Mouse (Mus musculus) monocyte, adult 59 days (primary cell): ENCODE results near the gene Synj2. TPM values are rescaled to one million over a fixed set of nuclear protein-coding genes. Genes with fewer than 3 reads are reported as not detected.

ENCODE experiments used
- total RNA-seq, 2 experiments: library from RNA; stranded (reverse); gene quantifications; one replicate each; pipeline ENCODE4 v1.2.4; 2023

The Synj2 gene
- 10 to 100 TPM; 10.9 to 12.9 TPM for total RNA-seq

DNA sequence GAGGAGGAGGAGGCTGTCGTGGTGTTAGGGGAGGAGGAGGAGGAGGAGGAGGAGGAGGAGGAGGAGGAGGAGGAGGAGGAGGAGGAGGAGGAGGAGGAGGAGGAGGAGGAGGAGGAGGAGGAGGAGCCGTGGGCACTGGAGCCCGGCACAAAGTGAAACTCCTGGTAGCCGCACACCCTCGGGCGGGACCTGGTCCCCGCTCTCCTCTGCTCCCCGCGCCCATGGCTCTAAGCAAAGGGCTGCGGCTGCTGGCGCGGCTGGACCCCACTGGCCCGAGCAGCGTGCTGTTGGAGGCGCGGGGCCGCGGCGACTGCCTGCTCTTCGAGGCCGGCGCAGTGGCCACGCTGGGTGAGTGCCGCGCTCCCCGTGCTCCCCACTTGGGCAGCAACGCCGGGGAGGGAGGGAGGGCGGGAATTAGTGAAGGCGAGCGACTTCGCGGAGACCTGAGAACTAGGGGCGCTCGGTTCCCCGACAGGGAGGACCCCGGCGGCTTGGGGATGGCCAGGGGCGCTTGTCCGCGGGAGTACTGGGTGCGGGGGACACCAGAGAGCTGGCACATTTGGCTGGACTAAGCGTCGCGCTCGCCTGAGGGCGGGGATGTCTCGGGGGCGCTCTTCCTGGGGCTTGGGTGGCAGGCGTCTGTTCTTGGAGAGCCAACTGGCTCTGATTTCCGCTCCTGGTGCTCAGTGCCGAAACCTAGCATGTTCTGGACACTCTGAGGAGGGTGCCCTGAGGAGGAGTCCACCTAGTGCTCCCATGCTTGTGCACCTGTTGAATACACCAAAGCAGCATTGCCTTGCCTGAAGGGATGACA, at the start of gene Synj2:
Gene Synj2 (plus strand): TSS at position 51 of the 814 bp plus-strand sequence.

DNA sequence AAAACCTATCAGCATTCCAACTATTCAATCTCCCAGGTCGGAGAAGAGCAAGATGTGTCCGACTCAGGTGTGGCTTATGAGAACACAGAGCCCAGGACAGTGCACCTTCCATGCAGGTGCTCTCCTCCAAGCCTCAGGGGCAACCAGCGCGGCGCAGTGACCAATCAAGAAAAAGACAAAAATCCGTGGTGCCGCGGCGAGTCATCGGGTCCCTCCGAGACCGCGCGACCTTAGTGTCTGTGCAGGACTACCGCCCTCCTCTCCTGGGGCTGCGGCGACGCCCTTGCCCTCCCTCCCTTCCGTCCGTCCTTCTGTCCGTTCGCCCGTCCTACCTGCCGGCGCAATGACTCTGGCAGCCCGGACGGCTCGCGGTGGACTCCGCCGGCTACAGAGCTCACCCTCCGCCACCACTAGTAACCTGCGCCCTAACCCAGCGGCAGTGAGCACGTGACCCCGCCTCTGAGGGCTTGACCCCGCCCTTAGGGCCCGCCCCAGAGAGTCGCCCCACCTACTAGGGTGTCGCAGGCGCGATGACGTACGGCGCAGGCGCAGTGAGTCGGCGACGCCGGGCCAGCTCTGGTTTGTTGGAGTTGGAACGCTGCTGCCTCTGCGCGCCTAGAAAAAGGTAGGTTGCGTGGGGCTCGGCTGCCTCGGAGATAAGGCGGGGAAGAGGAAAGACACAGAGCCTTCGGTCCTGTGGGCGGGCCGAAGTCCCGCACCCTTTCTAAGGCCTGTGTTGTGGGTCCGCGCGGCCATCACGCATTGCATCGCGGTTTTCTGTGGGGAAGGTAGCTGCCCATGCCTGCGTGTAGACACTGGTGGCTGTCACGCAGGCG, 138.4 kb downstream of the Synj2 start, which contains the start of the genes Serac1 and Gtf2h5:
Gene Serac1 (minus strand): TSS at position 455 of the 836 bp plus-strand sequence.
Gene Gtf2h5 (plus strand): TSS at position 500 of the 836 bp plus-strand sequence.

Other genes starting within 250 kb of the Synj2 start
- 10 to 100 TPM; 38.5 to 39.6 TPM for gene Snx9, start 100.0 kb upstream of the Synj2 start, total RNA-seq
- 1 to 10 TPM; 4.6 to 4.7 TPM for gene Serac1, start 138.5 kb downstream of the Synj2 start, total RNA-seq
- gene Gtf2h5, start 138.5 kb downstream of the Synj2 start, total RNA-seq: 10 to 100 TPM; 37.5 to 43.7 TPM
- gene Tulp4, start 165.2 kb downstream of the Synj2 start, total RNA-seq: 10 to 100 TPM; 42.0 to 57.0 TPM